Mouse (Mus musculus): Measurements from ENCODE around the gene Wwox. TPM values are rescaled to one million over a fixed set of nuclear protein-coding genes. Genes with fewer than 3 reads are reported as not detected.

The Wwox gene
- polyA plus RNA-seq, 1 experiment from 2014 or later, result 14.9 TPM

GRCm38 (mm10) chr8:115333972-115334371 is 894.5 kb downstream of the Wwox start:
- Histone ChIP-seq H3K9me3 (ENCODE audit: control insufficient read depth, low read length) (no peaks in the 10 kb centered on the region), H3K4me2 (ENCODE audit: low read length) (no peak overlapping the region), H3K4me3 (ENCODE audit: low read length) (no peak overlapping the region), H3K9ac (ENCODE audit: low read depth, low read length) (no peak overlapping the region), H3K36me3 (ENCODE audit: control insufficient read depth, insufficient read depth, low read length) (no peaks in the 10 kb centered on the region), H3K27me3 (replicated peaks; ENCODE audit: control insufficient read depth, insufficient read depth, low read length) (no peaks in the 10 kb centered on the region), H3K27ac (ENCODE audit: low read depth, low read length) (no peak overlapping the region), H3K4me1 (ENCODE audit: control insufficient read depth, insufficient read depth, low read depth, low read length) (no peaks in the 10 kb centered on the region)
- ATAC-seq, result no peak
- 92% methylated on average over 3 of the region's 3 CpGs for WGBS

GRCm38 (mm10) chr8:115336361-115336760 is 896.9 kb downstream of the Wwox start:
- Histone ChIP-seq H3K27ac (ENCODE audit: low read depth, low read length) (no peak overlapping the region), H3K27me3 (replicated peaks; ENCODE audit: control insufficient read depth, insufficient read depth, low read length) (no peaks in the 10 kb centered on the region), H3K9me3 (ENCODE audit: control insufficient read depth, low read length) (no peaks in the 10 kb centered on the region), H3K4me2 (ENCODE audit: low read length) (no peak overlapping the region), H3K4me1 (ENCODE audit: control insufficient read depth, insufficient read depth, low read depth, low read length) (no peaks in the 10 kb centered on the region), H3K36me3 (ENCODE audit: control insufficient read depth, insufficient read depth, low read length) (no peaks in the 10 kb centered on the region), H3K9ac (ENCODE audit: low read depth, low read length) (no peak overlapping the region), H3K4me3 (ENCODE audit: low read length) (no peak overlapping the region)
- WGBS, result 77% methylated on average over 1 of the region's 1 CpGs
- ATAC-seq, result no peak

GRCm38 (mm10) chr8:115348704-115349103 is 909.2 kb downstream of the Wwox start:
- WGBS, result 62% methylated on average over 6 of the region's 6 CpGs
- no peaks in the 10 kb centered on the region for H3K36me3 ChIP-seq (ENCODE audit: control insufficient read depth, insufficient read depth, low read length)
- H3K9ac ChIP-seq (ENCODE audit: low read depth, low read length), result no peak overlapping the region
- no peaks in the 10 kb centered on the region for H3K9me3 ChIP-seq (ENCODE audit: control insufficient read depth, low read length)
- no peaks in the 10 kb centered on the region for H3K4me1 ChIP-seq (ENCODE audit: control insufficient read depth, insufficient read depth, low read depth, low read length)
- H3K27ac ChIP-seq (ENCODE audit: low read depth, low read length), result no peak overlapping the region
- H3K4me2 ChIP-seq (ENCODE audit: low read length), result no peak overlapping the region
- no peak overlapping the region for H3K4me3 ChIP-seq (ENCODE audit: low read length)
- no peaks in the 10 kb centered on the region for H3K27me3 ChIP-seq (replicated peaks; ENCODE audit: control insufficient read depth, insufficient read depth, low read length)
- no peak for ATAC-seq

- Histone ChIP-seq H3K36me3 (ENCODE audit: control insufficient read depth, insufficient read depth, low read length) (no peaks in the 10 kb centered on the region), H3K9ac (ENCODE audit: low read depth, low read length) (no peak overlapping the region)
Observed at GRCm38 (mm10) chr8:115350707-115351106, 911.3 kb downstream of the Wwox start.

GRCm38 (mm10) chr8:115357663-115358335 is 918.3 kb downstream of the Wwox start:
- Histone ChIP-seq H3K36me3 (ENCODE audit: control insufficient read depth, insufficient read depth, low read length) (no peaks in the 10 kb centered on the region), H3K27ac (ENCODE audit: low read depth, low read length) (no peak overlapping the region), H3K9ac (ENCODE audit: low read depth, low read length) (no peak overlapping the region), H3K27me3 (replicated peaks; ENCODE audit: control insufficient read depth, insufficient read depth, low read length) (no peaks in the 10 kb centered on the region), H3K4me3 (ENCODE audit: low read length) (no peak overlapping the region), H3K4me2 (ENCODE audit: low read length) (peak overlapping the region; percentile 35), H3K4me1 (ENCODE audit: control insufficient read depth, insufficient read depth, low read depth, low read length) (no peaks in the 10 kb centered on the region), H3K9me3 (ENCODE audit: control insufficient read depth, low read length) (no peaks in the 10 kb centered on the region; the same call in none of the 2 replicates)
- ATAC-seq, result peak; percentile 60
- WGBS, result 34% methylated on average over 16 of the region's 16 CpGs

More at GRCm38 (mm10) chr8:115350707-115351106, 911.3 kb downstream of the Wwox start:
- ATAC-seq, result no peak
- H3K4me3 ChIP-seq (ENCODE audit: low read length), result no peak overlapping the region
- 74% methylated on average over 6 of the region's 6 CpGs for whole genome bisulfite sequencing
- H3K4me1 ChIP-seq (ENCODE audit: control insufficient read depth, insufficient read depth, low read depth, low read length), result no peaks in the 10 kb centered on the region
- H3K27me3 ChIP-seq (replicated peaks; ENCODE audit: control insufficient read depth, insufficient read depth, low read length), result no peaks in the 10 kb centered on the region
- no peak overlapping the region for H3K27ac ChIP-seq (ENCODE audit: low read depth, low read length)
- no peak overlapping the region for H3K4me2 ChIP-seq (ENCODE audit: low read length)
- no peaks in the 10 kb centered on the region; the same call in none of the 2 replicates for H3K9me3 ChIP-seq (ENCODE audit: control insufficient read depth, low read length)

GRCm38 (mm10) chr8:115358481-115358880 is 919.0 kb downstream of the Wwox start:
- H3K36me3 ChIP-seq (ENCODE audit: control insufficient read depth, insufficient read depth, low read length), result no peaks in the 10 kb centered on the region
- no peaks in the 10 kb centered on the region for H3K4me1 ChIP-seq (ENCODE audit: control insufficient read depth, insufficient read depth, low read depth, low read length)
- H3K9me3 ChIP-seq (ENCODE audit: control insufficient read depth, low read length), result no peaks in the 10 kb centered on the region; the same call in none of the 2 replicates
- no peak overlapping the region for H3K9ac ChIP-seq (ENCODE audit: low read depth, low read length)
- WGBS, result 90% methylated on average over 11 of the region's 11 CpGs
- no peak overlapping the region for H3K4me3 ChIP-seq (ENCODE audit: low read length)
- H3K4me2 ChIP-seq (ENCODE audit: low read length), result no peak overlapping the region
- ATAC-seq, result no peak
- no peak overlapping the region for H3K27ac ChIP-seq (ENCODE audit: low read depth, low read length)
- no peaks in the 10 kb centered on the region for H3K27me3 ChIP-seq (replicated peaks; ENCODE audit: control insufficient read depth, insufficient read depth, low read length)

- no peak overlapping the region for H3K9ac ChIP-seq (ENCODE audit: low read depth, low read length)
- no peak for ATAC-seq
- no peaks in the 10 kb centered on the region for H3K4me1 ChIP-seq (ENCODE audit: control insufficient read depth, insufficient read depth, low read depth, low read length)
- no peak overlapping the region for H3K27ac ChIP-seq (ENCODE audit: low read depth, low read length)
- H3K4me3 ChIP-seq (ENCODE audit: low read length), result no peak overlapping the region
- H3K27me3 ChIP-seq (replicated peaks; ENCODE audit: control insufficient read depth, insufficient read depth, low read length), result no peaks in the 10 kb centered on the region
- H3K36me3 ChIP-seq (ENCODE audit: control insufficient read depth, insufficient read depth, low read length), result no peaks in the 10 kb centered on the region
- H3K4me2 ChIP-seq (ENCODE audit: low read length), result no peak overlapping the region
- H3K9me3 ChIP-seq (ENCODE audit: control insufficient read depth, low read length), result no peaks in the 10 kb centered on the region; the same call in 1 of the 2 replicates
- WGBS, result 46% methylated on average over 12 of the region's 12 CpGs
Observed at GRCm38 (mm10) chr8:115359701-115360100, 920.2 kb downstream of the Wwox start.

- H3K4me3 ChIP-seq (ENCODE audit: low read length), result no peak overlapping the region
- H3K9ac ChIP-seq (ENCODE audit: low read depth, low read length), result no peak overlapping the region
- 47% methylated on average over 7 of the region's 7 CpGs for WGBS
- H3K27ac ChIP-seq (ENCODE audit: low read depth, low read length), result no peak overlapping the region
- no peaks in the 10 kb centered on the region for H3K4me1 ChIP-seq (ENCODE audit: control insufficient read depth, insufficient read depth, low read depth, low read length)
- H3K27me3 ChIP-seq (replicated peaks; ENCODE audit: control insufficient read depth, insufficient read depth, low read length), result no peaks in the 10 kb centered on the region
- no peak for ATAC-seq
- H3K9me3 ChIP-seq (ENCODE audit: control insufficient read depth, low read length), result no peaks in the 10 kb centered on the region
- no peaks in the 10 kb centered on the region for H3K36me3 ChIP-seq (ENCODE audit: control insufficient read depth, insufficient read depth, low read length)
- H3K4me2 ChIP-seq (ENCODE audit: low read length), result no peak overlapping the region
Observed at GRCm38 (mm10) chr8:115362518-115362917, 923.1 kb downstream of the Wwox start.

GRCm38 (mm10) chr8:115374957-115375356 is 935.5 kb downstream of the Wwox start:
- Histone ChIP-seq H3K9ac (ENCODE audit: low read depth, low read length) (no peak overlapping the region), H3K4me1 (ENCODE audit: control insufficient read depth, insufficient read depth, low read depth, low read length) (peaks cover 8% of the 10 kb centered on the region), H3K9me3 (ENCODE audit: control insufficient read depth, low read length) (no peaks in the 10 kb centered on the region), H3K36me3 (ENCODE audit: control insufficient read depth, insufficient read depth, low read length) (no peaks in the 10 kb centered on the region), H3K27ac (ENCODE audit: low read depth, low read length) (no peak overlapping the region), H3K4me3 (ENCODE audit: low read length) (no peak overlapping the region), H3K4me2 (ENCODE audit: low read length) (no peak overlapping the region), H3K27me3 (replicated peaks; ENCODE audit: control insufficient read depth, insufficient read depth, low read length) (no peaks in the 10 kb centered on the region)
- no peak for ATAC-seq
- WGBS, result 9% methylated on average over 4 of the region's 4 CpGs

All from hindbrain, embryonic 16.5 days (tissue).